Mouse (Mus musculus) frontal cortex, adult (tissue): ENCODE results near the gene Tnfrsf17.
A peak's percentile ranks its signal among the peaks of the same experiment; 100 is the strongest.
"Not testable (repeated sequence)": the region's sequence is repeated elsewhere in the genome, so short reads cannot be mapped to it uniquely, and the experiment has no call there.

ENCODE experiments used
- ATAC-seq: cut with Nextera tagmentation; 2 replicates; pipeline ENCODE4 v1.9.2; 2017; ENCODE audit warnings: mild to moderate bottlenecking, moderate library complexity, mixed read lengths; ENCODE audit not compliant: low TSS enrichment

Tnfrsf17 gene

DNA sequence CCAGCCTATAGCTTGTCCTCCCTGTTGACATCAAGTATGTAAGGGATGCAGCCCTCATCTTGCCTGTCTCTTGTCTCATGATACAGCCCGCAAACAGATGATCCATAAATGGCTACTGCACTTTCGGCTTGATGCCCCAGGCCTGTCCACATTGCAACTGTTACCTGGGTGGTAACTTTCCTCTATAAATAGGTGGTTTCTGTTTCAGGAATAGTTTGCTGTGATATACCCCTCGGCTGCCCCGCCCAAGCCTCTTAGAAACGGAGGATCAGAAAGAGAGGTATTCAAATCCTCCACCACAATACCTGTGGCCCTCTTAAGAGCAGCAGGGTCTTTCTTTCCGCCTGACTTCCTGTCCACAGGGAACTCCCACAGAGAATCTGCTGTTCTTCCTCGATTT, at the start of gene Tnfrsf17:
Gene Tnfrsf17, plus strand, starts transcription at position 301 of the 400 bp plus-strand sequence.
- ATAC-seq: no peak

DNA sequence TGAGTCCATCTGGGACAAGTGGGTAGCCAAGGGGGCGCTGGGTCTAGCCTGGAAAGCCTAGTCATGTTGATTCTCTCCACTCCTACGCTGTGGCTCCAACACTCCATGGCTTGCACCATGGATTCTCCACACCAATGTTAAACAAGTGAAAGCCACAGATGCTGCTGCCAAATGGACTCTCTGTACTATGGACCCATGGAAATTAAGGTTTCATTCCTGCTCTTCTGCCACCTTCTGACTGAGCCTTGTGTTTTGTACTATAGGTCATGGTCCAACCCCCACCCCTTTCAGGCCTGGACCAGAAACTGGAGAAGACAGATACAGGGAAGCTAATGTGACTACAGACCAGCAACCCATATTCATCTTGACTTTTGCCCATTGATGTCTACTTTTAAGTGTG, 47.1 kb upstream of the Tnfrsf17 start:
- no peak for ATAC-seq

DNA sequence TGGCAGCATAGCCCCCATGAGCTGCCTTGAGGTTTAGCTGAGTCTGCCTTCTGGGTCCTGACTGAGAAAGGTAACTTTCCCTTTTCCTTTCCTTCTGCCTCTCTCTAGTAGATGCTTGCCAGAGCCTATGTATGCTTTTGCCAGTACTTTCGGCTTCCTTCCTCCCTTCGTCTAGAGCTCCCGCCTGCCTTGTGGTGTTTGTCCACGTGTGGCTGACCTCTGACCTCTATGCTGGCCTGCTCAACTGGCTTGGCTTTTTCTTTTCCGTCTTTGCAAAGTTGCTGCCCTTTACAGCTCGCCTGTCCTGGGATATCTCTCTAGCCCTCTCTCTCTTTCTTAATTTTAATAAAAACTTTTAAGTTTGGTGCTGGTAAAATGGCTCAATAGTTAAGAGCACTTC, 43.8 kb upstream of the Tnfrsf17 start:
- no peak for ATAC-seq

DNA sequence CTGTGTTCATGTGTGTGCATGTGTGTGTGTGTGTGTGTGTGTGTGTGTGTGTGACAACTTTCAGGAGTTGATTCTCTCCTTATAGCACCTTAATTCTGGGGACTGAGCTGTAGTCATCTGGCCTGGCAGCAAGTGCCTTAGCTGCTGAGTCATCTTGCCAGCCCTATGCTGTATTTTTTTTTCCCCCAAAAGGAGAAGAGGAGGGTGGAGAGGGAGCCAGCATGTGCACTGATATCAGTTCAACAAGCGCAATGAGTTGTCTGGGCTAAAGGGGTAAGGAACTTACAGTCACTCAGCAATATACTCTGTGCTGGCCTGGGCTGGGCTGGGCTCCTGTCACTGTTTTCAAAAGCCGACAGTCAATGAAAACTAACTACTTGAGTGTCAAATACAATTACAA, 43.0 kb upstream of the Tnfrsf17 start:
- peak; percentile 73; the same call in 1 of the 2 replicates for ATAC-seq

DNA sequence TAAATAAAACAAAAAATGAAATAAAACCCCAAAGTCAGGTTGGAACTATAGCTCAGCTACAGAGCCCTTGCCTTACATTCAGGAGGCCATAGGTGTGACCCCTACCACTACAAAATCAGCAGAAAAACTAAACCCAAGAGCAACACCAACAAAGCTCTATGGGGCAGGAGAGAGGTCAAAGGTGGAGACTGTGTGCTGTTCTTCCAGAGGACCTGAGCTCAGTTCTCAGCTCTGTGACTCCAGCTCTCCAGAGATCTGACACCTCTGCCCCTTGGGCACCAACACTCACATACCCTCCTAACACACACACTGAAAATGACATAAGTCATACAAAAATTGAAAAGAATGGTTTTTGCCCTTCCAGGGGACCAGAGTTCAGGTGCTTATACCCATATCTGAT, 42.5 kb upstream of the Tnfrsf17 start:
- no peak for ATAC-seq

DNA sequence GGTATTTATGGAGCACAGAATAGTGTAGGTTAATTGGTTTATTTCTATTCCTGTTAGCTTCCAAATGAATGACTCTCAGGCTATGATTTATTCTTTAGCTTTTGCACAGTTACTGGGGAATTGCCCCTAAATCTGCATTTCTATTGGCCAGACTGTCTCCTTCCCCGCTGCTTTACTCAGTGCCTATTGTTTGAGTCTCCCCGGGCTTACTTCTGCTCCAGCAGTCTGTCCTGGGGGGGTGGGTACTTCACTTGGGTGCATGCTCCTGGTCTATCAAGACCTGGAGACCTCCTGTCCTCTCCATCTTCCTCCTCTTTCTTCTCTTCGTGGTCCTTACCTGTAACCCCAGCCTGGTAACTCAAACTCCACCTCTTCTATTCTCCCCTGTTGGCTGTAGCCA, 36.7 kb upstream of the Tnfrsf17 start:
- ATAC-seq: no peak

DNA sequence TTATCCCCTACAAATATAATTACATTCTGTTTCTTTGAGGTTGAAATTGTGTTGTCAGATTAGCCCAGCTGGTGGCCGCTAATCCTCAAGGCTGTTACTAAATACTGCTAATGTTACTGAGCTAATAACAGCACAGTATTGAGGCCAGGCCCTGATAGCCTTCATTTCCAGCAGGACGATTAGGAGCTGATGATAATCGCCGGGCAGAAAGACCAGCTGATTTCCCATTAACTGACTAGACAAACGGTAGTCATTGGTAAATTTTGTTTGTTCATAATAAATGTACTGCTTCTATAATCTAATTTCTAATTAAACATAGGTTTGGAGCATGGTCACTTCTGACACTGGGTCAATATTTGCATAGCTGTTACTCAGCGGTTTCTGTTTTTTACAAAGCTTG, 34.8 kb upstream of the Tnfrsf17 start:
- ATAC-seq: no peak

DNA sequence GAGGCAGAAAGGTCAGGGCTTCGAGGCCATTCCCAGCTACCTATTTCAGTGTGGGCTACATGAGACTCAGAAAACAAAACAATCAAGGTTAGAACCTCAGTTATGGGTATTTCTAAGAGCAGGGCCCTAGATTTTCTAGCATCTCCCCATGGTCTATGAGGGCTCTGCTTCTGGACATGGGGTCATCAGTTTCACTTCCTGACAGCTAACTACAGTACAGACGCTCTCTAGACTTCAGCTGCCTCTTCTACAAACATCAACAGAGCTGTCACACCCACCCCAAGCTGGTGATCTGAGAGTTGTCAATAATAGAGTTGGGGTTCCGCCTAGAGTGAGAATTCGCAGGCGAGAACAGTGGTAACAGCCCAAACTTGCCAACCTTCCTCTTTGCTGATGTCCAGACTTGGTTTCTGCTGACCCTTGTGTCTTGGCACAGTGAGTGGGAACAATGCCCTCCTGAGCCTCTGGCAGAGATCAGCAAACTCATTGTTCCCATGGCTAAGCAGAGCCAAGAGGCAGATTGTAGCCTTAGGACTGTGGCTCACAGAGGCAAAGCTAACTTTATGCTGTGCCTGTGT, 30.9 kb upstream of the Tnfrsf17 start:
- peak; percentile 55; the same call in 1 of the 2 replicates for ATAC-seq

DNA sequence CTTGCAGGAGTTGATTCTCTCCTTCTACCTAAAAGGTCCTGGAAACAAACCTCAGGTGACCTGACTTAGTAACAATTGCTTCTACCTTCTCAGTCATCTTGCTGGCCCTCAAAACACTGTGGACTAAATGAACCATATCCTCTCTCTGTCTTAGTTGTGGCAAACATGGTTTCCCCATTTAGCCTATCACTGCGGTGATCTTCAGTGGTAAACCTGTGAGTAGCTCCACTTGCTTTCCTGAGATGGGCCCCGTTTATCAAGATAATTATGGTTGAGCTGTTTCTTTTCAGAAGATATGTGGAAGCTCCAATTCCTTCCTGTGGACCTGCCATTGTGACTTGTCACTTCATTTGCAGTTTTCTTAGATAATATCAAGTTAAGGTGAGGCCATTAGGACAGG, 28.7 kb upstream of the Tnfrsf17 start:
- no peak for ATAC-seq

DNA sequence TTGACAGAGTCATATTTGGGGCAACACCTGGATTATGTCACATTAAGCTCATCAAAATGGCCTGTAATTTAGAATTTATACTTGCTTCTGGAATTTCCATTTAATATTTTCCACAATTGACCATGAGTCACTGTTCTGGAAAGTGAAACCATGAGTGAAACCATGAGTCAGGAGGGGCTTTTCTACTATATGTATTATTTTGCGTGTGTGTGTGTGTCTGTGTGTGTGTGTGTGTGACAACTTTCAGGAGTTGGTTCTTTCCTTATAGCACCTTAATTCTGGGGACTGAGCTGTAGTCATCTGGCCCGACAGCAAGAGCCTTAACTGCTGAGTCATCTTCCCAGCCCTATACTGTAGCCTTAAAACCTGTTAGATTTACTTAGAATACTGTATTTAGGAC, 27.7 kb upstream of the Tnfrsf17 start:
- no peak for ATAC-seq

DNA sequence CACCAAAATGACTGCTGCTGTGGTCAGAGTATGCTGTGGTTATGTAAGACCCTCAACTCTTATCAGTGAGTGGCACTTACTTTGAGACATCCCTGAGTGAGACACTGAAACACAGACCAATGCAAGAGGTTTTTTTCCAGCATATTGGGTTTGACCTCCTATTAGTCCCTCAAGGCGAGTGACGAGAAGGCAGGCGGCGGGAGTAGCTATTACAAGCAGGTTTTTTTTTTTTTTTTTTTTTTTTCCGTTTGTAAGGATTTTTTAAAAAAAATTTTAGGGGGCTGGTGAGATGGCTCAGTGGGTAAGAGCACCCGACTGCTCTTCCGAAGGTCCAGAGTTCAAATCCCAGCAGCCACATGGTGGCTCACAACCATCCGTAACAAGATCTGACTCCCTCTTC, 24.7 kb upstream of the Tnfrsf17 start:
- not testable (repeated sequence) for ATAC-seq

DNA sequence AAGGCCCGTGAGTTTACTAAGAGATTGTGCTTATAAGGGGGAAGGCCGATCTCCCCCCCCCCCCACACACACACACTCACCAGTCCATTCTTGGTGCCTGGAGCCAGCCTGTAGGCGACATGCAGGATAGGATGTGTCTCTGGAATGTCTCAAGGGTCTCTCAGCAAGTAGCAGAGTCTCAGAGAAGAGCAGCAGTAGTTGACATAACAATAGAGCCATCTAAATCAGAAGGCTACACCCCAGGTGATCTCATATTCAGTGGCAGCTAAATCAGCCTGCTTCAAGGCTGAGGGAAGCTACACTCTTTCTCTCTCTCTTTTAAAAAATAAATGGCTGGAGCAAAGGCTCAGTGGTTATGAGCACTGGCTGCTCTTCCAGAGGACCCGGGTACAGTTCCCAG, 18.0 kb upstream of the Tnfrsf17 start:
- not testable (repeated sequence) for ATAC-seq

DNA sequence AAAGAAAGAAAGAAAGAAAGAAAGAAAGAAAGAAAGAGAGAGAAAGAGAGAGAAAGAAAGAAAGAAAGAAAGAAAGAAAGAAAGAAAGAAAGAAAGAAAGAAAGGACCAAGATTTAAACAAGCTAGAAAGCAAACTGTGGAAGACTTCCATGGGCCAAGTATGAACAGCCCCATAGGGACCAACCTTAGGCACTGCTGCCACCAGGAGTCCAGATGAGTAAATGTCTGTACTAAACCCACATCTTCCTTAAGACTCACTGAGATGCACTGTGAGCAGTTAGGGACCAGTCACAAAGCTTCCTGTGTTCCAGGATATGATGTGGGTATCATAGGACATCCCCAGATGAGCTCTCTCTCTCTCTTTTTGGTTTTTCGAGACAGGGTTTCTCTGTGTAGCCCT, 15.9 kb upstream of the Tnfrsf17 start:
- peak; percentile 67 for ATAC-seq

DNA sequence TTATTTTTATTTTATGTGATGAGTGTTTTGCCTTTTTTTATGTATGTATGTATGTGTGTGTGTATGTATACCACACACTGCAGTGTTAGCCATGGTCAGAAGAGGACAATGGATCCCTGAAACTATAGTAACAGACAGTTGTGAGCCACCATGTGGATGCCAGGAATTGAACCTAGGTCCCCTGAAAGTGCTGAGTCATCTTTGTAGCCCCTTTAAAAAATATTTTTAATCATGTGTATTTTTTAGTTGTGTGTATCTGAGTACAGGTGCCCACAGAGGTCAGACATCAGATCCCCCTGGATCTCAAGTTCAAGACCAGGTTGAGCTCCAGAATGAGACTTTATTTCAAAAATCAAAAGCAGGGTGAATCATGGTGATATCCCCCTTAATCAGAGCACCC, 9.9 kb upstream of the Tnfrsf17 start:
- no peak for ATAC-seq

DNA sequence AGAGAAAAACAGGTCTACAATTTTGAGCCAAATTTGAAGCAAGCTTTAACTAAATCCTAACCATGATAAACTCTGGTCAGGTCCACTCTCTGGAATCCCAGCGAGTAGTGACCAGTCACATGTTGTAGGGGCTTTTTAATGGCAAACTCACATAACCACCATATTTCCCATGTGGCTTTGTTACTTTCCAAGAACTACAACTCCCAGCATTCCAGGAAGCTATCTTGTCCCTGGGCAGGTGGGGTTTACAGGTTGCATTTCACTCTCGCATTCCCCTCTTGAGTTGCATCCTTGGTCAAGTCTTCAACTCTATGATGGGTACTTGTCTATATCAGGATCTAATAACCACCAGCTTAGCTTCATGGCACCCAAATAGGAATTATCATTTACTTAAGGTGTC, 8.1 kb upstream of the Tnfrsf17 start:
- ATAC-seq: no peak

DNA sequence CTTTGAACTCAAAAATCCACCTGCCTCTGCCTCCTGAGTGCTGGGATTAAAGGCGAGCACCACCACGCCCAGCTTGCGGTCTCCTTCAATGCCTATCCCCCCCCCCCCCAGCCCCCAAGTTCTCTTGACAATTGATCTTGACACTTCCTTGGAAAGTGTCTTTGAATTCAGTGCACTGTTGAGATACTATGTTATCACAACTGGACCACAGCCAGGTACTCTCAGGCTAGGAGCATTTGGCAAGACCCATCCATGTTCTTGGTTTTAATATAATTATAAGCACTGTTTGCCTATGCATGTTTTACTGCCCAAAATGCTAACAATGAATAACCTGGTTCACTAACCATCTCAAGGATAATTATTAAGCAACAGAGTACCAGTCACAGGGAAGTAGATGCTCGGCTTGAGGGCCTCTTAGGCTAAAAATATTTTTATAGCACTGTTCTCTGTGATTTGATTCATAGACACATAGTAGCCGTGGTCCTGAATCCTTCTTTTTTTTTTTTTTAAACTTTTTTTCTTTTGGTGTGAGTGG, 2.2 kb downstream of the Tnfrsf17 start:
- no peak for ATAC-seq

DNA sequence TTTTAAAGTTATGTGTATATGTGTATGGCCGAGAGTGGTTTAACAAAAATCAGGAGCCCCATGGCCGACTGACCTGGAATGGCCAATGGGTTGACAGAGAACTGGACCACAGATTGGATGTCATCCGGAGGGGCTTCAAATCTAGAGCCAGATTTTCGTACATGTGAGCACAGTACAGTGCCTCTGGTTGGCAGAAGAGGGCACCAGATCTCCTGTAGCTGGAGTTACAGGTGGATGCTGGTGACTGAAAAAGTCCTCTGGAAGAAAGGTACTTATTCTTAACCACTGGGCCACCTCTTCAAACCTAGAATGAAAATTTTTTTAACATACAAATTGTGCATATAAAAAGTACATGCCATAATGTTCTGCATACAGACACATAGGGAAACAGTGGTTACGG, 3.1 kb downstream of the Tnfrsf17 start:
- no peak for ATAC-seq

DNA sequence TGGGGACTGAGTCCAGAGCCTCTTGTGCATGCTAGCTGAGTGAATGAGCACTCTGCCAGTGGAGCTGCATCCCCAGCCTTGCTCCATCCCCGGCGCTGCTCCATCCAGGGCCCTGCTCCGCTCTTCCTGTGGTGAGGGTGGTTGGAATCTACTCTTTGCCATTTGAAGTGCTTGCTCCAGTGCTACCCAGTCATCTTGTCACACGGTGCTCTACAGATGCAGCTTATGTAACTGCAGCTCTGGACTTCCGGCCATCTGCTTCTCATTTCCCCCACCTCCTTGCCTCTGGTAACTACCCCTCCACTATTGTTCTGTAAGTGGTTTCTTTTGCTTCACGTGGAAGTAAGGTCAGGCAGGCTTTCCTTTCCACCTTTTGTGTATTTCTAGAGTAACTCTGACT, 3.7 kb downstream of the Tnfrsf17 start:
- no peak for ATAC-seq

DNA sequence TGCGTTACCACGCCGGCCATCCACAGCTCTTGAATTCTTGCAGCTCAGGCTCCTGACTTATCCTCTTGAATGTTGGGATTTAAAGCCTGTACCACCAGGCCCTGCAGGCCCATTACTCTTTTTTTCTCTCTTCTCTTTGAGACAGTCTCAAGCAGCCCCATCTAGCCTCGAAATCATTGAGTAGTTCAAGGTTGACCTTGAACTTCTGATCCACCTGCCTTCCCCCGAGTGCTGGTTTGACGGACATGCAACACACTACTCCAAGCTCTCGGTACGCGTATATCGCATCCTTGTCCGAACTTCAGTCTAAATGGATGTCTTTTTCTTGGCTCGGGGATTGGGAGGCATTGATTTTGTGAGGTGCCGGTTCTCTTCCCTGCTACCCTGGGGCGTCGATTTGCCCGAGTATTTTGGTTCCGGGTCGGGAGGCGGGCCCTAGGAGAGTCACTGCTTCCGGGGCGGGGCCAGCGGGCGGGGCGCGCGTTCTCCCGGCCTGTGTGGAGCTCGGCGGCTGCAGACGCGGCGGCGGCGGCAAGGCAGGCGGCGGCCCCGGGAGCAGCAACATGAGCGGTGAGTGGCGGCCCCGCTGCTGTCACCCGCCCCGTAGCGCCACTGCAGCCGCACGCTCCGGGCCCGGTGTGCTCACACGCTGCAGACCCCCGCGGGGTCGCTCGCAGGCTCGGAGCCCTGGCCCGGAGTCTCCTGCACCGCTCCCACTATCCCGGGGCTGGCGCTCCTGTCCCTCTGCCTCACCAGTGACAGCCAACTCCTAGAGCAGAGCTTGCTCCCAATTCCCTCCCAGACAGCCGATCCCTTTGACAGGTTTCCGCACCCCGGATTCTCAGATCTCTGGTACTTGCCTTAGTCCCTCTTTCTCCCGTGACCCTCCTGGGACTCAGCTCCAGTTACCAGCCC, 9.1 kb downstream of the Tnfrsf17 start, which contains the start of gene Snx29:
Gene Snx29, plus strand, starts transcription at position 500 of the 915 bp plus-strand sequence.
- ATAC-seq: peak; percentile 96

DNA sequence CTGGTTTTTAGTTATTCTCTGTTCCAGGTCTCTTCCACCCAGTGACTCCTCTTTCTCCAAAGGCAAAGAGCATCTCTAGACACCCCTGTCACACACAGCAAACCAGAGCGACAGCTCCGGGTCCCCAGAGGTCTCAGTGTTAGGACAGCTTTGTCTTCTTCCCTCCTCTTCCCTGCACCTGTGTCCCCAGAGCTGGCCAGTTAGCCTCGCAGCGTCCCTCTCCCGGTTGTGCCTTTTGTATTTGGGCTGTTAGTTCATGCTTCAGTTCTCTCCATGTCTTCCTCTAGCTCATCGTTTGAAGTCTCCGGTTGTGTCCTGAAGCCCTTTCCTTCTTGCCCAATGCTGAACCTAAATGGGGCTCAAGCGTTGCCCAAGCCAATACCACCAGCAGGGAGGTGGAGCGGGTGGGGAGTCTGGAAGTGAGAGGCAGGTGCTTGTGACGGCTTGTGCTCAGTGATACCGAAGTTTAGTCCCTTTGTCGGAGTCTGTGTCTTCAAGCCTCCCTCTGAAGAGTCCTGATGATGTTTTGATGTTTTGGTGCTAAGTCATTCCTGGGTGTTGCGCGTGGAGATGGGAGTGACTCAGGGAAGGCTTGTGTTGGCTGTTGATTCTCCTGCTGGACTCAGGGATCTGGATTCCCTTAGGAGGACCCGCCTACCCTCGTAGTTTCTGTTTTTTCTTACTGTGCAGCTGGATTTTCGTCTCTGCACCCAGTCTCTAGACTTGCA, 9.9 kb downstream of the Tnfrsf17 start:
- ATAC-seq: peak; percentile 41; the same call in 1 of the 2 replicates

DNA sequence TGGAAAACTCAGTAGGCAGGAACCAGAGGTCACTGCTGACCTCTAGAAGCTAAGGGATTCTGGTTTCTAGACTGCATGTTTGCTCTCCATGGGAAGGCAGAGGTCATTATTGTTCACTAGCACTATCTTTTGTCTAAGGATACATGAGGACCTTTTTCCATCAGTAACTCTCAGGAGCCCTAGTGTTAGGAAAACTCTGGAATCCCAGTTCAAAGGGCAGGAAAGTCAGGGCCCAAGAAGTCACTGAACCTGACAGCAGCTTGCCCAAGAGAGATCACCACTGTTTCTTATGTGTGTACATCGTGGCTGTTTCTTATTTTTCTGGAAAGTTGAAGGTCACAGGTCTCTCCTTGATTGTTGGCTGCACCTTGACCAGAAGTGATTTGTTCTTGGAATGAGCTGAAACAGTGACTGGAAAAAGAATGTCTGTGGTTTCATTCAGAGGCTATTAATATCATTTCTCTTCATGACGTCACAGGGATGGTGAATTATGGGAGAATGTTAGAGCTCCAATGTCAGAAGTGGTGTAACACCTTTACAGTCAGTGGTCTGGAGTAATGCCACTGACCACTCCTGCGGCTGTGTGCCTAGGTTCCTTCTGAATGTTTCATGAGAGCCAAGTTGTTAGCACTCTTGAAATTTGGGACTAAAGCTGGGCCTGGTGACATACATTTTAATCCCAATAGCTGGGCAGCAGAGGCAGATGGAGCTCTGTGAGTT, 16.6 kb downstream of the Tnfrsf17 start:
- no peak for ATAC-seq

DNA sequence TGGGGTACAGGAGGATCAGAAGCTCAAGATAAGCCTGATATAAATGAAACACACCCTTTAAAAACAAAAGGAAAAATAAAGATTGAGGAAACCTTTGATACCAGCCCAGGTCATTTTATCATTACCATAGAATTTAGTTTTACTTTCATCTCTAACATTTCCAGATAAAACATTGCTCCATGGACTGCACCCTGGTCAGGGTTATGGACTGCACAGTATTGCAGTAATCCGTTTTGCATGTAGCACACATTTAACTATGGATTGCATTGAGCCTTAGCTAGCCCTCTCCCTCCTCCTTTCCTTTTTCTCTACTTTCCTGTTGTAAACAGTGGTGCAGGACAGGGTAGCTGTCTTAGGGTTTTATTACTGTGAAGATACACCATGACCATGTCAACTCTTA, 17.4 kb downstream of the Tnfrsf17 start:
- no peak for ATAC-seq
